Mouse (Mus musculus): ENCODE results near the gene Dglucy. TPM values are rescaled to one million over a fixed set of nuclear protein-coding genes. Genes with fewer than 3 reads are reported as not detected.
A peak's percentile ranks its signal among the peaks of the same experiment; 100 is the strongest.

The Dglucy gene
- polyA plus RNA-seq, 1 experiment, result 18.9 TPM

DNA sequence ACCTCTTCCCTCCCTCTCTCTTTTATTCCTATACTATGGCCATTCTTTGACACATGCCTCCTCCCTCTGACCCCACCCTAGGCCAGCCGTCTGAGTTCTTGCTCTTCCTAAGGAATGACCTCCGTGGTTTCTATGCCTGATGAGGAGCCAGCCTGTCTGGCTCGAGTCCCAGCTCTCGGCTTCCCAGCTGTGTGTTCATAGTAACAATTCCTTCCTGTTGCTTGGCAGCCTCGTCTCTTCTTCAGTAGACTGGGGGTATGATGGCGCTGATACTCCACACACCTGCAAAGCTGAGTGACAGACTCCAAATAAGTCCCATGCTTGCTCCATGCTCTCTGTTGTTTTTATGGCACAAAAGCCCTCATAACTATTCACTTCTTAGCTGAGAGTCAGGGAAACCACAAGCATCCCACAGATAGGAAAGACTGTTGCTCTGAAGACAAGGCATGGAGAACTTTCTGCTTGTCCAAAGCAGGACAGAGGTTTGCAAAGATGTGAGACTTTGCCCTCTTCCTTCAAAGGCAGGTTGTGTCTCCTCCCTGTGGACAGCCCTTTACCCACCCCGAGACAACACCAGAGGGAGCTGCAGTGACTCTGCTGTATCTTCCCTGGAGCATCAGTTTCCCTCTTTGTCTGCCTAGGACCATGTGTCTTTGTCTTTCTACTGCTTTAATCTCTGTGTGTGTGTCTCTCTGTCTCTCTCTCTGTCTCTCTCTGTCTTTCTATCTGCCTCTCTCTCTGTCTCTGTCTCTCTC lies 6.5 kb upstream of the Dglucy start:
- no peak overlapping the region for H3K27ac ChIP-seq (replicated peaks; ENCODE audit: low read depth, low read length)
- H3K4me1 ChIP-seq (ENCODE audit: control insufficient read depth, insufficient read depth, insufficient read length, low read length), result peaks cover 20% of the 10 kb centered on the region
- H3K4me3 ChIP-seq (ENCODE audit: insufficient read depth, low read depth, low read length), result no peak overlapping the region

- no peak overlapping the region for H3K27ac ChIP-seq (replicated peaks; ENCODE audit: low read depth, low read length)
Observed at GRCm38 (mm10) chr12:100774756-100775155, 4.1 kb upstream of the Dglucy start.

GRCm38 (mm10) chr12:100775291-100775690 lies 3.6 kb upstream of the Dglucy start:
- Histone ChIP-seq H3K4me3 (ENCODE audit: insufficient read depth, low read depth, low read length) (no peak overlapping the region), H3K27ac (replicated peaks; ENCODE audit: low read depth, low read length) (peak overlapping the region; percentile 28; the same call in 1 of the 2 replicates)

More at GRCm38 (mm10) chr12:100774756-100775155, 4.1 kb upstream of the Dglucy start:
- H3K4me1 ChIP-seq (ENCODE audit: control insufficient read depth, insufficient read depth, insufficient read length, low read length), result peaks cover 25% of the 10 kb centered on the region
- no peak overlapping the region for H3K4me3 ChIP-seq (ENCODE audit: insufficient read depth, low read depth, low read length)

GRCm38 (mm10) chr12:100775911-100776581 lies 2.8 kb upstream of the Dglucy start:
- Histone ChIP-seq H3K27ac (replicated peaks; ENCODE audit: low read depth, low read length) (peak overlapping the region; percentile 64), H3K4me3 (ENCODE audit: insufficient read depth, low read depth, low read length) (no peak overlapping the region)

More at GRCm38 (mm10) chr12:100775291-100775690, 3.6 kb upstream of the Dglucy start:
- H3K4me1 ChIP-seq (ENCODE audit: control insufficient read depth, insufficient read depth, insufficient read length, low read length), result peaks cover 25% of the 10 kb centered on the region

DNA sequence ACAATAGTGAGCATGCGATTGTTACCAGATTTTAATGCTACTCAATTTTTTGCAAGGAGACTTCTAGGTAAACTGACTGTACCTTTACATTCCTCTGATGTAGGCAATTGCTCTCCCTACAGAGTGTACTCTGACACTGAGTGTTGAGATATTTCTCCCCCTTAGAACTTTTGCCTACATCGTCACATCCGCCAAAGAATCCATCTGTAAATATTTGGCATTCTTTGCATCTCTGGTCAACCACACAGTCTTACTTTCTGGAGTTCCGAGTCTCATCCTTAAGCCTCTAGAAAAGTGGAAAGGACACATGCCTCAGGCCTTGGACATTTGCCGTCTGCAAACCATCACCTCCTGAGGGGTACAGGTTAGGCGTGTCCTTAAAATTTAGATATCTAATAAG lies 1.9 kb upstream of the Dglucy start:
- Histone ChIP-seq H3K27ac (replicated peaks; ENCODE audit: low read depth, low read length) (no peak overlapping the region), H3K4me1 (ENCODE audit: control insufficient read depth, insufficient read depth, insufficient read length, low read length) (peaks cover 25% of the 10 kb centered on the region), H3K4me3 (ENCODE audit: insufficient read depth, low read depth, low read length) (no peak overlapping the region)

More at GRCm38 (mm10) chr12:100775911-100776581, 2.8 kb upstream of the Dglucy start:
- H3K4me1 ChIP-seq (ENCODE audit: control insufficient read depth, insufficient read depth, insufficient read length, low read length), result peaks cover 25% of the 10 kb centered on the region

DNA sequence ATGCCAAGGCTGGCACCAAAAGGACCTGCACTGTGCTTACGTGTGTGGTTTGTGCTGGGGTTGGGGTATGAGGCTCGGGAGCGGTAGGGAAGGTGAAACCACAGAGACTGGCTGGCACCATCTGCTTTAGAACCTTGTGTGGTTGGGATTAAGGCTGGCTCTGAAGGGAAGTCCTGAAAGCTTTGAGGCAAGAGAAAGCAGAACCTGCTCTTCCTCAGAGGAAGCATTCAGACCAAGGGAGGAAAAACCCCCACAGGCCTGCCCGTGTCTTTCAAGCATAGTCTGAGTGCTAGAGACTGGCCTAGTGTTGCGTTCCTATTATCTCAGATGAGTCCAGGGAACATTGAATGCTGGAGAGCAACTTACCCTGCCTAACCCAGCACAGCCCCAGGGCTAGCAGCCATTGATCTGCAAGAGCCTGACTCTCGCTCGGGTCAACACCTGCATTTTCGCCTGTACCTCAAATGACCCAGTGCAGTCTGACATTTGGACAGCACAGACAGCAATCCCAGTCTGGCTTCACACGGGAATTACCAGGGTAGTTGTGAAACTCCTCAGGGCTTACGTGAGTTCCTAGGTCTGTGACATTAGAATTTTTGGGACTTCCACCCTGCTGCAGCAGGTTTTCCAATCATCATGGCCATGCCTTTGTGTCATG lies 452 bp upstream of the Dglucy start:
- Histone ChIP-seq H3K4me1 (ENCODE audit: control insufficient read depth, insufficient read depth, insufficient read length, low read length) (peaks cover 22% of the 10 kb centered on the region), H3K4me3 (ENCODE audit: insufficient read depth, low read depth, low read length) (peak overlapping the region; percentile 63), H3K27ac (replicated peaks; ENCODE audit: low read depth, low read length) (peak overlapping the region; percentile 48)

- Histone ChIP-seq H3K4me3 (ENCODE audit: insufficient read depth, low read depth, low read length) (no peak overlapping the region), H3K27ac (replicated peaks; ENCODE audit: low read depth, low read length) (no peak overlapping the region), H3K4me1 (ENCODE audit: control insufficient read depth, insufficient read depth, insufficient read length, low read length) (peaks cover 18% of the 10 kb centered on the region)
Observed at GRCm38 (mm10) chr12:100780416-100780815, 1.6 kb downstream of the Dglucy start.

- Histone ChIP-seq H3K27ac (replicated peaks; ENCODE audit: low read depth, low read length) (no peak overlapping the region), H3K4me3 (ENCODE audit: insufficient read depth, low read depth, low read length) (no peak overlapping the region), H3K4me1 (ENCODE audit: control insufficient read depth, insufficient read depth, insufficient read length, low read length) (peaks cover 6% of the 10 kb centered on the region)
Observed at GRCm38 (mm10) chr12:100781428-100782120, 2.7 kb downstream of the Dglucy start.

- Histone ChIP-seq H3K4me3 (ENCODE audit: insufficient read depth, low read depth, low read length) (no peak overlapping the region), H3K27ac (replicated peaks; ENCODE audit: low read depth, low read length) (no peak overlapping the region), H3K4me1 (ENCODE audit: control insufficient read depth, insufficient read depth, insufficient read length, low read length) (no peaks in the 10 kb centered on the region; the same call in 1 of the 2 replicates)
Observed at GRCm38 (mm10) chr12:100784152-100784551, 5.3 kb downstream of the Dglucy start.

GRCm38 (mm10) chr12:100785344-100785743 lies 6.5 kb downstream of the Dglucy start:
- H3K4me1 ChIP-seq (ENCODE audit: control insufficient read depth, insufficient read depth, insufficient read length, low read length), result peaks cover 2% of the 10 kb centered on the region; the same call in 1 of the 2 replicates
- no peak overlapping the region for H3K27ac ChIP-seq (replicated peaks; ENCODE audit: low read depth, low read length)
- no peak overlapping the region for H3K4me3 ChIP-seq (ENCODE audit: insufficient read depth, low read depth, low read length)

DNA sequence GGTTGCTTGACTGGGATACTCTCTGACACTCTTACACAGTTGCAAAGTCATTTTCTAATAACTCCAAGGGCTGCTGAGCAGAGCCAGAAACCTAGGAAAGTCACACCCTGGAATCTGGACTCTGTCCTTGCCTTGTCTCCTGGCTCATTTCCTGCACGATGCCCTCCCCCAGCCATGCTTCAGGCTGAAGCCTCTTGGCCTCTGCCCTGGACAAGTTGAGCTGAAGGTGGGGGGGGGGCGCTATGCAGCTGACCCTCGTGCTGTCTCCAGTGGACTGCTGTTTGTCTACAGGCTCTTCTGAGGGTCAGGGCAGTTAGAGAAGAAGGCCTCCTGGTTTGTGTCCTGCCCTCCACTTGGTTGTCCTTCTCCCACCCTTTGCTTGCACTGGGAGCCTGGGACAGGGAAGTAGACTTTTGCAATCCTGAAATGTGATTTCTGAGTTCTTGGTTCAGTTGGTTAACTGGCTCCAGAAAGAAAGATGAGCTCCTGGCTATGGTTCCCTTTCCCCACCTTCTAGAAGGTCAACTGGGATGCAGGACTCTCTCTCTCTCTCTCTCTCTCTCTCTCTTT lies 11.2 kb downstream of the Dglucy start:
- Histone ChIP-seq H3K27ac (replicated peaks; ENCODE audit: low read depth, low read length) (peak overlapping the region; percentile 88), H3K4me3 (ENCODE audit: insufficient read depth, low read depth, low read length) (no peak overlapping the region), H3K4me1 (ENCODE audit: control insufficient read depth, insufficient read depth, insufficient read length, low read length) (peaks cover 5% of the 10 kb centered on the region)

DNA sequence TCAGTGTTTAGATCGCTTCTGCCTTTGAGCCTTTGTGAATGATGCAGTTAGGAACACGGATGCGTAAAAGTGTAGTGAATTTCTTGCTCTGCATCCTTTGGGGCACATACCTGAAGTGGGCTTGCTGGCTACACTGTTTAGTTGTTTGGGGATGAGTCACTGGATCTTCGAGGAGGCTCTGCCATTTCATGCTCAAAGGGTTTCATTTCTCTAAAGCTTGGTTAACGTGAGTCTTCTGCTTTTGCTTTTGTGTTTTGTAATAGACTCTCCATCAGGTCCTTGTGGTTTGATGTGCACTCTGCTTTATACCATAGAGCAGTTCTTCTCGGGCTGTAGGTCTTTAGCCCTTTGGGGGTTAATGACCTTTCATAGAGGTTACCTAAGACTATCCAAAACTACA lies 12.6 kb downstream of the Dglucy start:
- Histone ChIP-seq H3K4me1 (ENCODE audit: control insufficient read depth, insufficient read depth, insufficient read length, low read length) (peaks cover 5% of the 10 kb centered on the region), H3K4me3 (ENCODE audit: insufficient read depth, low read depth, low read length) (no peak overlapping the region)

DNA sequence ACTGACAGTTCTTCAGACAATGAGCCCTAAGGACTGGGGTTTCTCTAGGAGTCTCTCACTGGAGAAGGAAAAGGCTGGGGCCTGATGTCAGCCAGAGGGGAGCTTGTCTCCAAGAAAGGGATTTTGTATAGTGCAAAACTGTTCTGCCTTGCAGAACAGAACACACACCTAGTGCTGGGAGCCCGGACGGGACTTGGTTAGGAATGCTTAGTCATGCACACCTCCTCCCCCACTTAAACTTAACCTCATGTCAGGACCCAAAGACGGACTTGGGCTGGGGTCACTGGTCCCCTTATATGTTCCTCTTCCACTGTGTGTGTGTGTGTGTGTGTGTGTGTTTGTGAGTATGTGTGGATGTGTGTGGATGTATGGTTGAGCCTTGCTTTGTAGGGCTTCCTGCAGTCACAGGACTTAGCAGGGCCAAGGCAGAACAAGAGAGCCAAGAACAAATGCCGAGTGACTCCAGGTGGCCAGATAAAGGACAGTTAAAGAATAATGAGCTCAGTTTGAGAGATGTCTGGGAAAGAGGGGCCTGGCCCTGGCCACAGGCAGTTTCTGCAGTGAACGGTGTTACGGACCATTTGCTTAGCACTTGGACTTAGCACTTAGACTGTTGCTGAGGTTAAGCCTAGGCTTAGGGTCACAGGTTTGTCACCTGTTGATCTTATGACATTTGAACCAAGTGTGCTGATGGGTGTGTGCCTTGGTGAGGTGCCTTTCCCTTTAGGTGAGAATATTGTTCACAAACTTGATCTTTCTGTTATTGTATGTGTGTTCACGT lies 15.8 kb downstream of the Dglucy start:
- Histone ChIP-seq H3K4me3 (ENCODE audit: insufficient read depth, low read depth, low read length) (no peak overlapping the region), H3K27ac (replicated peaks; ENCODE audit: low read depth, low read length) (no peak overlapping the region), H3K4me1 (ENCODE audit: control insufficient read depth, insufficient read depth, insufficient read length, low read length) (peaks cover 5% of the 10 kb centered on the region)

More for the DNA sequence above, 12.6 kb downstream of the Dglucy start:
- no peak overlapping the region for H3K27ac ChIP-seq (replicated peaks; ENCODE audit: low read depth, low read length)
